Mouse (Mus musculus): ENCODE measurements at regions not wholly inside any gene's neighbourhood (a gene's known extent, or its start where the extent isn't known, plus 50 kb on each side); places are given as distances from the start of the nearest gene placed in this dataset.

DNA sequence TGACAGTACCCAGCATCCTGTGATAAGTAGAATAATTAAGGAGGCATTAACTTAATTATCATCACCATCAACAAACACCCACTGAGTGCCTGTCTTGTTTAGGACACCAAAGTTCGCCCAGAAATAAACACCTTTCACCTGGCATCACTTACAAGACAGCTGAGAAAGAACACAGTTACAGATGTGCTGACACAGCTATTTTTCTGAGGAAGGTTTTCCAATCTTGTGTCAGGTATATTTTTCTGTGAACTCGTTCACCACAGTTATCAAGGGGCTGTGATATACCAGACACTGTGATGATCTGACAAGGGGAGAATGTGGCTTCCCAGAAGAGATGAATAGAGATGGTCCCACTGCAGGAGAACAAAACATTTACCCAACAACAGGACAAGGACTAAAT, 311.1 kb downstream of the Pik3r1 start:
- no peaks in the 10 kb centered on the region for H3K79me2 ChIP-seq (ENCODE audit: control insufficient read depth, insufficient read depth)
- no peaks in the 10 kb centered on the region for H3K27me3 ChIP-seq (ENCODE audit: control insufficient read depth, insufficient read depth, insufficient read length)
- TF ChIP-seq MYOG (IDR thresholded peaks at IDR 0.05; ENCODE audit: control insufficient read depth in 1 of 3, insufficient read depth in 1 of 3, insufficient read length in 2 of 3, low read depth in 2 of 3) (no peak), E2F4 (IDR thresholded peaks at IDR 0.05; ENCODE audit: insufficient read depth) (no peak), MYOD1 (IDR thresholded peaks at IDR 0.05; ENCODE audit: control insufficient read depth in 1 of 3, insufficient read length in 2 of 3, low read depth in 2 of 3) (no peak), CEBPB (IDR thresholded peaks at IDR 0.05; ENCODE audit: insufficient read depth, poor library complexity, severe bottlenecking) (no peak), MAX (IDR thresholded peaks at IDR 0.05; ENCODE audit: low read depth) (no peak), USF1 (IDR thresholded peaks at IDR 0.05; ENCODE audit: low read depth) (no peak), REST (IDR thresholded peaks at IDR 0.05; ENCODE audit: insufficient read depth, insufficient read length) (no peak), TCF3 (IDR thresholded peaks at IDR 0.05; ENCODE audit: insufficient read length, low read depth) (no peak), TCF12 (IDR thresholded peaks at IDR 0.05; ENCODE audit: insufficient read depth, poor library complexity, severe bottlenecking) (no peak), POLR2A (IDR thresholded peaks at IDR 0.05; ENCODE audit: insufficient read length, low read depth) (no peak), POLR2AphosphoS2 (IDR thresholded peaks at IDR 0.05; ENCODE audit: insufficient read length, low read depth) (no peak), SRF (IDR thresholded peaks at IDR 0.05; ENCODE audit: control insufficient read depth, insufficient read length, low read depth) (no peak)
- no peak overlapping the region for H3ac ChIP-seq (ENCODE audit: control insufficient read depth, insufficient read length)
- no peaks in the 10 kb centered on the region for H3K36me3 ChIP-seq (ENCODE audit: control insufficient read depth, insufficient read depth)
- no peak overlapping the region for H3K4me2 ChIP-seq (ENCODE audit: low read depth)
- H3K4me3 ChIP-seq, result no peak overlapping the region

DNA sequence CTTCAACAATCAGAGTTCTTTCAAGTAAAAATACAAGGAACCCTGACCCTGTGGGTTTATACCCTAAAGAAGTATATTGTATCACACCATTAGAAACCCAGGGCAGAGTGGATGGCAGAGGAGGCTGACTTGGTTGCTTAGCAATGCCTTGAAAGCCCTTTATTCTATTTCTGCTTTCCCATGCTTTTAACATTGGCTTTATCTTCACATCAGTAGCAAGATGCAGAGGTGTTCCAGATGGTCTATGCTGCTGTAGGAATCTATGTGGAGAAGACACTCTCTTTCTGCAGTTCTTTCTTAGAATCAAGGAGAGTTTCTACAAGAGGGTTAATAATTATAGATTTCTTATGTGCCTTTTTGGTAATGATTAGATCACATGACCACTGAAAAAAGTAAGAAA, 313.7 kb downstream of the Pik3r1 start:
- no peak overlapping the region for H3ac ChIP-seq (ENCODE audit: control insufficient read depth, insufficient read length)
- no peaks in the 10 kb centered on the region for H3K36me3 ChIP-seq (ENCODE audit: control insufficient read depth, insufficient read depth)
- H3K27me3 ChIP-seq (ENCODE audit: control insufficient read depth, insufficient read depth, insufficient read length), result no peaks in the 10 kb centered on the region
- no peak overlapping the region for H3K4me2 ChIP-seq (ENCODE audit: low read depth)
- TF ChIP-seq TCF3 (IDR thresholded peaks at IDR 0.05; ENCODE audit: insufficient read length, low read depth), result no peak
- no peak for TF ChIP-seq POLR2AphosphoS2 (IDR thresholded peaks at IDR 0.05; ENCODE audit: insufficient read length, low read depth)
- TF ChIP-seq E2F4 (IDR thresholded peaks at IDR 0.05; ENCODE audit: insufficient read depth), result no peak
- TF ChIP-seq CEBPB (IDR thresholded peaks at IDR 0.05; ENCODE audit: insufficient read depth, poor library complexity, severe bottlenecking), result no peak
- TF ChIP-seq SRF (IDR thresholded peaks at IDR 0.05; ENCODE audit: control insufficient read depth, insufficient read length, low read depth), result no peak
- TF ChIP-seq MYOD1 (IDR thresholded peaks at IDR 0.05; ENCODE audit: control insufficient read depth in 1 of 3, insufficient read length in 2 of 3, low read depth in 2 of 3), result no peak
- TF ChIP-seq POLR2A (IDR thresholded peaks at IDR 0.05; ENCODE audit: insufficient read length, low read depth), result no peak
- no peak for TF ChIP-seq USF1 (IDR thresholded peaks at IDR 0.05; ENCODE audit: low read depth)
- TF ChIP-seq MAX (IDR thresholded peaks at IDR 0.05; ENCODE audit: low read depth), result no peak
- TF ChIP-seq REST (IDR thresholded peaks at IDR 0.05; ENCODE audit: insufficient read depth, insufficient read length), result no peak
- no peak for TF ChIP-seq TCF12 (IDR thresholded peaks at IDR 0.05; ENCODE audit: insufficient read depth, poor library complexity, severe bottlenecking)
- no peak for TF ChIP-seq MYOG (IDR thresholded peaks at IDR 0.05; ENCODE audit: control insufficient read depth in 1 of 3, insufficient read depth in 1 of 3, insufficient read length in 2 of 3, low read depth in 2 of 3)
- no peak overlapping the region for H3K4me3 ChIP-seq
- no peaks in the 10 kb centered on the region for H3K79me2 ChIP-seq (ENCODE audit: control insufficient read depth, insufficient read depth)

DNA sequence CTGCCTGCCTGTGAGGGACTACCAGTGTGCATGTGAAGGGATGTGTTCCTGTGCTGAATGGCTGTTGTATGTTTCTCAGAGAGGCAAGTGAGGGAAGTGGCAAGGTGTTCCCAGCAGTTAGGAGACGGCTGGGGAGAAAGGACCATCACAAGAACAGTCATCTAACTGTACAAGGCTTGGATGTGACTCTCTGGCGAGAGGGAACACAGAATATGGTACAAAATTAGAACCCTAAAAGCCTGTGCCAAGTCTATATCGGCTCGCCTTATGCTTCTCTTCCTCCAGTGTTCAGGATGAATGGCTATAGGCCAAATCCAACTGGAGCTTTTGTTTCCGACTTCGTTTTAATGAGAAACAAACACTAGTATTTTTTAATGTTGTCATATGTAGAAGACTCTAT, 317.5 kb downstream of the Pik3r1 start:
- Histone ChIP-seq H3ac (ENCODE audit: control insufficient read depth, insufficient read length) (no peak overlapping the region), H3K4me3 (no peak overlapping the region), H3K4me2 (ENCODE audit: low read depth) (no peak overlapping the region), H3K36me3 (ENCODE audit: control insufficient read depth, insufficient read depth) (no peaks in the 10 kb centered on the region), H3K27me3 (ENCODE audit: control insufficient read depth, insufficient read depth, insufficient read length) (no peaks in the 10 kb centered on the region), H3K79me2 (ENCODE audit: control insufficient read depth, insufficient read depth) (no peaks in the 10 kb centered on the region)
- TF ChIP-seq POLR2A (IDR thresholded peaks at IDR 0.05; ENCODE audit: insufficient read length, low read depth), result no peak
- TF ChIP-seq MYOG (IDR thresholded peaks at IDR 0.05; ENCODE audit: control insufficient read depth in 1 of 3, insufficient read depth in 1 of 3, insufficient read length in 2 of 3, low read depth in 2 of 3), result no peak
- TF ChIP-seq E2F4 (IDR thresholded peaks at IDR 0.05; ENCODE audit: insufficient read depth), result no peak
- TF ChIP-seq MYOD1 (IDR thresholded peaks at IDR 0.05; ENCODE audit: control insufficient read depth in 1 of 3, insufficient read length in 2 of 3, low read depth in 2 of 3), result no peak

GRCm38 (mm10) chr13:101439517-101439916, 328.5 kb downstream of the Pik3r1 start:
- Histone ChIP-seq H3K36me3 (ENCODE audit: control insufficient read depth, insufficient read depth) (no peaks in the 10 kb centered on the region), H3K79me2 (ENCODE audit: control insufficient read depth, insufficient read depth) (no peaks in the 10 kb centered on the region), H3K27me3 (ENCODE audit: control insufficient read depth, insufficient read depth, insufficient read length) (no peaks in the 10 kb centered on the region), H3K4me3 (no peak overlapping the region), H3ac (ENCODE audit: control insufficient read depth, insufficient read length) (no peak overlapping the region), H3K4me2 (ENCODE audit: low read depth) (no peak overlapping the region)
- no peak for TF ChIP-seq SRF (IDR thresholded peaks at IDR 0.05; ENCODE audit: control insufficient read depth, insufficient read length, low read depth)
- TF ChIP-seq USF1 (IDR thresholded peaks at IDR 0.05; ENCODE audit: low read depth), result no peak
- TF ChIP-seq MYOG (IDR thresholded peaks at IDR 0.05; ENCODE audit: control insufficient read depth in 1 of 3, insufficient read depth in 1 of 3, insufficient read length in 2 of 3, low read depth in 2 of 3), result no peak
- no peak for TF ChIP-seq CEBPB (IDR thresholded peaks at IDR 0.05; ENCODE audit: insufficient read depth, poor library complexity, severe bottlenecking)
- TF ChIP-seq MAX (IDR thresholded peaks at IDR 0.05; ENCODE audit: low read depth), result no peak
- no peak for TF ChIP-seq TCF3 (IDR thresholded peaks at IDR 0.05; ENCODE audit: insufficient read length, low read depth)
- no peak for TF ChIP-seq E2F4 (IDR thresholded peaks at IDR 0.05; ENCODE audit: insufficient read depth)
- TF ChIP-seq POLR2AphosphoS2 (IDR thresholded peaks at IDR 0.05; ENCODE audit: insufficient read length, low read depth), result no peak
- no peak for TF ChIP-seq MYOD1 (IDR thresholded peaks at IDR 0.05; ENCODE audit: control insufficient read depth in 1 of 3, insufficient read length in 2 of 3, low read depth in 2 of 3)

DNA sequence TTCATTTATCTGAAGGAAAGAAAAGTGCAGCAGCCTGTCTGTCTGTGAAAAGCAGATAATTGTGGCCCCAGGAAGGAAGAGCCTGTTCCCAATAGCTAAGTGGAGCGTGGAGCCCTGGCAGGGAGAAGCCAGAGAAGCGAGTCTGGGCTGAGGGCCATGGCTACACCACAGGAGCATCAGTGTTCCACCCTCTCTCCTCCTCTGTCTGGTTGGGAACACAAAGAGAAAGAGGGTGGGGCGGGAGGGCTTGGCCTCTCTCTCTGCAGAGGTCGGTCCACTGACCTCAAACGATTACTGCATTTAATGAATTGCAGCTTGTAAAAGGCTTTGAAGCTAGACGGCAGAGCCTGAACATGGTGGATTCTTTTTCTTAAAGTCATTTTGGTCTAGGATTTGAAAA, 329.0 kb downstream of the Pik3r1 start:
- Histone ChIP-seq H3K4me2 (ENCODE audit: low read depth) (no peak overlapping the region), H3K27me3 (ENCODE audit: control insufficient read depth, insufficient read depth, insufficient read length) (no peaks in the 10 kb centered on the region), H3ac (ENCODE audit: control insufficient read depth, insufficient read length) (no peak overlapping the region), H3K79me2 (ENCODE audit: control insufficient read depth, insufficient read depth) (no peaks in the 10 kb centered on the region), H3K36me3 (ENCODE audit: control insufficient read depth, insufficient read depth) (no peaks in the 10 kb centered on the region), H3K4me3 (no peak overlapping the region)
- TF ChIP-seq REST (IDR thresholded peaks at IDR 0.05; ENCODE audit: insufficient read depth, insufficient read length), result no peak
- TF ChIP-seq MAX (IDR thresholded peaks at IDR 0.05; ENCODE audit: low read depth), result no peak
- no peak for TF ChIP-seq POLR2AphosphoS2 (IDR thresholded peaks at IDR 0.05; ENCODE audit: insufficient read length, low read depth)
- TF ChIP-seq MYOD1 (IDR thresholded peaks at IDR 0.05; ENCODE audit: control insufficient read depth in 1 of 3, insufficient read length in 2 of 3, low read depth in 2 of 3), result no peak
- TF ChIP-seq SRF (IDR thresholded peaks at IDR 0.05; ENCODE audit: control insufficient read depth, insufficient read length, low read depth), result no peak
